Mouse (Mus musculus): Measurements from ENCODE around the gene Ulk4. TPM values are rescaled to one million over a fixed set of nuclear protein-coding genes. Genes with fewer than 3 reads are reported as not detected.

Ulk4 gene
- polyA plus RNA-seq, 1 experiment = 14.9 TPM

DNA sequence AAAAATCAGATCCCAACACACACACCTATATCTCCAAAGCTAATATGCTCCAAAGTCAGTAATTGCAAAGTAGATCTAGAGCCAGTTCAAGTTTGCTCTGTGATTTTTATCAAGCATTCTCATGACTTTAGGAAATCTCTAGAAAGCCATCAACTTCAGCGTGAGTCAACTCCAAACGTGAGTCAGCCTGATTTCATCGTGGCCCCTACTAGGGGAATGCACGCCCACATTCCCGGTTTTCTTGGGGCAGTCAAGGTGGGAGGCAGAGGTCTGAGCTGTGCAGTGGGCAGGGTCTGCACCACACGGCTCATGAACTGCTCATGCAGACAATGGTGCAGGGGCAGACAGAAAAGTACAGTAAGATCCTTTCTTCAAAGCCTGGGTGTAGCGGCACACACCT is 271.0 kb downstream of the Ulk4 start:
- no peak for DNase-seq
- TF ChIP-seq POLR2A (IDR thresholded peaks at IDR 0.05; ENCODE audit: borderline replicate concordance, extremely low read depth, low read depth, low read length) = no peak
- TF ChIP-seq CTCF (IDR thresholded peaks at IDR 0.05; ENCODE audit: insufficient read depth, low read length) = no peak
- WGBS = 64% methylated on average over 7 of the region's 7 CpGs
- no peak overlapping the region for H3K4me3 ChIP-seq (replicated peaks; ENCODE audit: extremely low read depth, low read depth, low read length)
- H3K4me1 ChIP-seq (ENCODE audit: control insufficient read depth, insufficient read depth, low read length) = peaks cover 4% of the 10 kb centered on the region

DNA sequence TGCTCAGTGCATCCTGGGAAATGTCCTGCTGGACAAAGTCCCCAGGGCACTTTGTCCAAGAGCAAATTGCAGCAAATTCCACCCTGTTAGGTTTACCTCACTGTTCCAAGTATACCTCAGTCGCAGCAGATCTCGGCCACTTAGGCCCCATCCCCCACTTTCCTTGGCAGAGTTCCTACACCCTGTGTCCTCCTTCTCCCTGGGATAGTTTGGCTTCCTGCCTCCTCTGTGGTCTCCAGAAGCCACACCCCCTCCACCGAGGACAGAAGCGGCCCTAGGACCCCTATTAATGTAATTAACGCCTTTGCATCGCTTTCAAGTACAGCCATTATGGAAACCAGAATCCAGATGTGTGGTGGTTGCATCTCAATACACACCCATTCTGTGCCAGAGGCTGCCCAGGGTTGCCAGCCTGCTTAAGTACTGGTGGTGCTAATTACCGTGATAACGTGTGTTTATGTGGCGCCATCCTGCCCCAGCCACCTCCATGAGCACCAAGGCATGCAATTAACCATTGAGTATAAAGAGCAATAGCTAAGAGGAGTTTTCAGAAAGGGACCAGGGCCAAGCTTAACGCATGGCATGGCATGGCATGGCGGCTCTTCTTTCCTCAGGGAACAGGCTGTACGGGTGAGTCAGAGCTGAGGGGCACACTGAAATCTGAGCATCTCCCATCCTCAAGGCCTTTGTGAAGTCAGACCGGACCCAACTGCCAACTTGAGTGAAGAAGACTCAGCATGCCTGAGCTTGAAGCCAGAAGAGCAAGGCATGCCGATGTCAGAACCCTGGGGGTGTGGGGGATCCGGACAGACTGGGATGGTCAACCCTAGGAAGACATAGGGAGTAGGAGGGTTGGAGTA is 275.1 kb downstream of the Ulk4 start:
- WGBS = 61% methylated on average over 15 of the region's 15 CpGs
- no peak for DNase-seq
- peaks cover 6% of the 10 kb centered on the region for H3K4me1 ChIP-seq (ENCODE audit: control insufficient read depth, insufficient read depth, low read length)
- no peak overlapping the region for H3K4me3 ChIP-seq (replicated peaks; ENCODE audit: extremely low read depth, low read depth, low read length)
- TF ChIP-seq POLR2A (IDR thresholded peaks at IDR 0.05; ENCODE audit: borderline replicate concordance, extremely low read depth, low read depth, low read length) (no peak), CTCF (IDR thresholded peaks at IDR 0.05; ENCODE audit: insufficient read depth, low read length) (no peak)

DNA sequence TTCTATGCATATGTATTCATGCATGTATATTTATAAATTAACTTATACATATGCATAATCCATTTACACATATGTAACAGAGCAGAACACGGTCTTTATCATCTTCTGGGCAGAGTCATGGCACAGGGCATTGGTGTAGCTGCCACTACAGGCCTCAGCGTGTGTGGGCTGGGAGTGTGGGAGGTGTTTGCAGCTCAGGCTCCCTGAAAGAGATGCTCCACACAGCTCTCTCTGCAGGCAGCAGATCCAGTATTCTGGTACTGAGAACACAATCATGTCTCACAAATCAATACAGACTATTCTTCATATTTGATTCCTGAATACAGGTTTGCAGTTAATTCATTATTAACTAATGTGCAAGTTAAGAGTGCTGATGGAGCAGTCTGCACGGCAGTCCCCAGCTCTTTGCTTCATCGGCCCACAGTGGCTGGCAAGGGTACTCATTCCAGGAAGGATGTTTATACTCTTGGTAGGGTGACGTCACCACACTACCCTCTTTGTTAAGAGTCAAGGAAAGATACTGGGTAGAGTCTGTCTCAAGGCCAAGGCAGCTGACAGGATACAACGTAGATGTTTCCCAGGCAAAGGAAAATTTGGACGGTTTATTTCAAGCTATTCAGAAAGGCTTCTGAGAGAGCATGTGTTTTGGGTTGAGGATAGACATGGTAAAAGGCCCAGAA is 276.2 kb downstream of the Ulk4 start:
- DNase-seq = no peak
- Histone ChIP-seq H3K4me1 (ENCODE audit: control insufficient read depth, insufficient read depth, low read length) (peaks cover 6% of the 10 kb centered on the region), H3K4me3 (replicated peaks; ENCODE audit: extremely low read depth, low read depth, low read length) (no peak overlapping the region)
- TF ChIP-seq CTCF (IDR thresholded peaks at IDR 0.05; ENCODE audit: insufficient read depth, low read length) = no peak
- WGBS = 28% methylated on average over 7 of the region's 7 CpGs

DNA sequence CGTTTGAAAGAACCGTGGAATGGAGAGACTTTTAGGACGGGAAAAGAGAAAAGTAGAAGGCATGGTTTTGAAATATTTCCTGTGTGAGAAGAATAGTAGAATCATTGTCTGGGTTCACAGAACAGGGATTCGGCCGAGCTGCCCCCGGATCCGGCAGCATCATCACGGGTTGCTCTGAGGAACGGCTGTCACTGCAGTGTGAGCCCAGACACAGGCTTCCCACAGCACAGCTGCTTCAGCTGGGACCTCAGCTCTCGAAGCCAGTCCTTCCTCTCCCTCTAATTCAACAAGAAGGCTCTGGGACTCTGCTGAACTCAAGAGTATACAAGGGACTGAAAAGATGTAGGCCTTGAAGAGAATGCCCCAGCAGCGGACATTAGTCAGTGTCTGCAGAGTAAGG is 278.3 kb downstream of the Ulk4 start:
- peaks cover 6% of the 10 kb centered on the region for H3K4me1 ChIP-seq (ENCODE audit: control insufficient read depth, insufficient read depth, low read length)
- 81% methylated on average over 11 of the region's 11 CpGs for WGBS
- no peak for DNase-seq
- no peak overlapping the region for H3K4me3 ChIP-seq (replicated peaks; ENCODE audit: extremely low read depth, low read depth, low read length)
- TF ChIP-seq POLR2A (IDR thresholded peaks at IDR 0.05; ENCODE audit: borderline replicate concordance, extremely low read depth, low read depth, low read length) = no peak
- no peak for TF ChIP-seq CTCF (IDR thresholded peaks at IDR 0.05; ENCODE audit: insufficient read depth, low read length)

DNA sequence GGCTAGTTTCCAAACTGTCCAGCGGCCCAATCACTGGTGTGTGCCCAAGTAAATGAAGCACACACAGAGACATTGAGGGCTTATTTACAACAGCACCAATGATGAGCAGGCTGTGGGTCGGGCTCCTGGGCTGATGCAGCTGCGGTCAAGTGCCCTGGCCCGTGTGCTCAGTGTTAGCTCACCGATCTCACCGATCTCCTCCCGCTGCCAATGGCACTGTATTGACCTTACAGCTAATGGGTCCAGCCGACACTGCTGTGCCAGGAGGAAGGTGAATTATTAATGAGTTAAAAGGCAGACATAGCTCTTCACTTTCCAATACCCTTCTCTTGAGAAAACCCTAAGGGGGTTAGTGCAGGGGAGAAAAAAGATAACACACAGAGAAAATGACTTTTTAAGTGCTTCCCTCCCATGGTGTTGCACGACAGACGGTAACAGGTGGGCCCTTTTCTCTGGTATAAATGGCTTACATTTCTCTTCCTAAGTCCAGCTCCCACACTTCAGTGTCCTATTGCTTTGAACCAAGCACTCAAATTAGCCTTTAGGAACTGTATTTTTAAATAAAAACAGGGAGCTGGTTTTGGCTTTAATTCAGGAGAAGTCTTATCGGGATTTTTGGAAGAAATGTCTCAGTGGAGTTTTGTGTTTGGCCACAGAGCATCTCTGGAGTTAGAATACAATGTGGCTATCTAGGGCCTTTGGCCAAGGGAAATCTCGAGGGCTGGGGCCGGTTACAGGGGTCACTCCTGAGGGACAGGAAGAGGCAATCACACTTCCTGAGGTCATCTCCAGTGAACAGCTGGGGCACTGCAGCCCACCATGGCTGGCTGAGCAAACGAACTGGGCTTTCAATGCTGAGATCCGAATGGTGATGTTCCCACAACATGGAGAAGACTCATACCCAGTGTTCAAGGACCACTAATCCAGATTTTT is 282.5 kb downstream of the Ulk4 start:
- WGBS = 62% methylated on average over 15 of the region's 15 CpGs
- no peak for TF ChIP-seq POLR2A (IDR thresholded peaks at IDR 0.05; ENCODE audit: borderline replicate concordance, extremely low read depth, low read depth, low read length)
- TF ChIP-seq CTCF (IDR thresholded peaks at IDR 0.05; ENCODE audit: insufficient read depth, low read length) = no peak
- H3K4me1 ChIP-seq (ENCODE audit: control insufficient read depth, insufficient read depth, low read length) = no peaks in the 10 kb centered on the region
- DNase-seq = no peak
- H3K4me3 ChIP-seq (replicated peaks; ENCODE audit: extremely low read depth, low read depth, low read length) = no peak overlapping the region

DNA sequence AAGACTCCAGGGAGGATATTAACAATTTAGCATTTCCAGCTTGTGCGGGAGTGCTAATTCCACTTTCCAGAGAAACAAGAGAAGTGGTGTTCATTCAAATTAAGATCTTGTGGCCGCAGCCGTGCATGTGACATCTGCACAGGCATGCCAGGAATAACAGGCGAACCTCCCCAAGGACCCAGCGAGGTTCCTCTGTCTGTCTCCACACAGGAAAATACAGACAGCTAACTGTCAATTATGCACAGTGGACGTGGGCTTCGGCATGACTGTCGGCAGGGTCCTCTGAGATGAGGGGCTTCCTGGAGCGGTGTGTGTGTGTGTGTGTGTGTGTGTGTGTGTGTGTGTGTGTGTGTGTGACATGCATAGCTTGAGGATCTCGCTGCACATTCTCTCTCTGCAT is 284.0 kb downstream of the Ulk4 start:
- DNase-seq = no peak
- no peaks in the 10 kb centered on the region for H3K4me1 ChIP-seq (ENCODE audit: control insufficient read depth, insufficient read depth, low read length)
- whole genome bisulfite sequencing = 77% methylated on average over 10 of the region's 10 CpGs

DNA sequence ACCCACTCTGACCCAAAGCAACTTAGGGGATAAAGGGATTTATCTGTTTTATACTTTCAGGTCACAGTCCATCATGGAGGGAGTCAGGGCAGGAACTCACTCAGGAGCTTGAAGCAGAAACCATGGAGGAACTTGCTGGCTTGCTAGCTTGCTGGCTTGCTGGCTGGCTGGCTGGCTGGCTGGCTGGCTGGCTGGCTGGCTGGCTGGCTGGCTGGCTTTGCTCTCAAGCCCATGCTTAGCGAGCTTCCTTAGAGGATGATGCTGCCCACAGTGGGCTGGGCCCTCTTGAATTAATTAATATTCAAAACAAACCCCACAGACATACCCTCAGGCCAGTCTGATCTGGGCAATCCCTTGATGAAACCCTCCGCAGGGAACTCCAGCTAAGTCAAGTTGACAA is 285.2 kb downstream of the Ulk4 start:
- no peak for DNase-seq
- no peak overlapping the region for H3K4me3 ChIP-seq (replicated peaks; ENCODE audit: extremely low read depth, low read depth, low read length)
- WGBS = 78% methylated on average over 2 of the region's 2 CpGs
- H3K4me1 ChIP-seq (ENCODE audit: control insufficient read depth, insufficient read depth, low read length) = no peaks in the 10 kb centered on the region
- TF ChIP-seq CTCF (IDR thresholded peaks at IDR 0.05; ENCODE audit: insufficient read depth, low read length) (no peak), POLR2A (IDR thresholded peaks at IDR 0.05; ENCODE audit: borderline replicate concordance, extremely low read depth, low read depth, low read length) (no peak)

More for the DNA sequence above, 284.0 kb downstream of the Ulk4 start:
- no peak for TF ChIP-seq CTCF (IDR thresholded peaks at IDR 0.05; ENCODE audit: insufficient read depth, low read length)
- no peak for TF ChIP-seq POLR2A (IDR thresholded peaks at IDR 0.05; ENCODE audit: borderline replicate concordance, extremely low read depth, low read depth, low read length)
- no peak overlapping the region for H3K4me3 ChIP-seq (replicated peaks; ENCODE audit: extremely low read depth, low read depth, low read length)

DNA sequence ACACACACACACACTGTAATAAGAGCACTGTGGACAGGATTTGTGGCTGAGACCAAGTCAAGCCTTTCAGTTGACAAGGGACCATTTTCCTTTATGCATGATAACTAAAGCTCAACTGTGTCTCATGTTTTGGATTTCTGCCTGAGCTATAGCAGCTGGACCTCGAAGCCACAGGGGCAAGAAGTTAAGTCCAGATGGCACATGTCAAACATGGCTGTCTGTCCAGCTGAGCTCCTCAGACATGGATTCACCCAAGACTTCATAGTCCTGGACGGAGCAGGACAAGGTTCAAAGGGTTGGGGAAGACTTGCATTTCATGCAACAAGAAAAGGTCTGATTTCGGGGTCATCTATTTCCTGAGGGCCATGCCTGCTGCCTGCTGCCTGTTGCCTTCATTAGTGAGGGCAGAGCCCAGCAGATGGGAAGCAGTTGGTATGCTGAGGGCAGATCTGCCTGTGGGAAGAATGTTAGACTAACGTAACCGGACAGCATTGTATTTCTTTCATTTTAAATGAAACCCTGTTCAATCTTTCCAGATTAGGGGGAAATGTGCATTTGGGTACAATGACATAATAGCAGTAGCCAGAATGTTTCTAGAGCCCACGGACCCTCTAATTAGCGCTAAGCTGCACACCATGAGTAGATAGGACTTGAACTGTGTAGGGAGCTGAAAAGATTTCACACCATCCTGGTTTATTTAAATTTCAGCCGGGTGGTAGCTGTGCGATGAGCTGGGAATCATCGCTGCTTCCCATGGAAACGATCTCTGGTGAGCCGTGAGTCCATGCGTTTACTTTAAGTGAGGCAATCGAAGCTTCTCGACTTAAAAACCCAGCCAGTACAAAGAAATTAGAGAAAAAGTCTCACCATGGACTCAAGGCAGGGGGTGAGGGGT is 286.9 kb downstream of the Ulk4 start:
- no peaks in the 10 kb centered on the region for H3K4me1 ChIP-seq (ENCODE audit: control insufficient read depth, insufficient read depth, low read length)
- WGBS = 67% methylated on average over 15 of the region's 15 CpGs
- no peak overlapping the region for H3K4me3 ChIP-seq (replicated peaks; ENCODE audit: extremely low read depth, low read depth, low read length)
- no peak for DNase-seq
- TF ChIP-seq POLR2A (IDR thresholded peaks at IDR 0.05; ENCODE audit: borderline replicate concordance, extremely low read depth, low read depth, low read length) (no peak), CTCF (IDR thresholded peaks at IDR 0.05; ENCODE audit: insufficient read depth, low read length) (no peak)

Data from lung, adult 2 months (tissue).